Mouse (Mus musculus) testis, postnatal 10 days (tissue): ENCODE data around the gene Srgap2.
A peak's percentile ranks its signal among the peaks of the same experiment; 100 is the strongest.
"Not testable (repeated sequence)": the region's sequence is repeated elsewhere in the genome, so short reads cannot be mapped to it uniquely, and the experiment has no call there.

Source experiments
- DNase-seq: peaks from one replicate; pipeline ENCODE4 v3.0.0; 2021; ENCODE audit warnings: low spot score

The Srgap2 gene

GRCm38 (mm10) chr1:131288938-131289337, 238.2 kb downstream of the Srgap2 start:
- no peak for DNase-seq

GRCm38 (mm10) chr1:131287267-131287666, 239.9 kb downstream of the Srgap2 start:
- no peak for DNase-seq

- no peak for DNase-seq
Observed at GRCm38 (mm10) chr1:131286803-131287202, 240.3 kb downstream of the Srgap2 start.

GRCm38 (mm10) chr1:131284616-131285015, 242.5 kb downstream of the Srgap2 start:
- no peak for DNase-seq

GRCm38 (mm10) chr1:131284167-131284566, 243.0 kb downstream of the Srgap2 start:
- DNase-seq = no peak

- no peak for DNase-seq
Observed at GRCm38 (mm10) chr1:131281731-131282130, 245.4 kb downstream of the Srgap2 start.

GRCm38 (mm10) chr1:131280280-131280679, 246.9 kb downstream of the Srgap2 start:
- DNase-seq = no peak

GRCm38 (mm10) chr1:131279456-131279776, 247.7 kb downstream of the Srgap2 start, which contains the start of gene Ikbke:
Ikbke (minus strand) TSS chr1:131279606.
- DNase-seq = no peak

- no peak for DNase-seq
Observed at GRCm38 (mm10) chr1:131278606-131279455, 248.3 kb downstream of the Srgap2 start.

- no peak for DNase-seq
Observed at GRCm38 (mm10) chr1:131276831-131277230, 250.3 kb downstream of the Srgap2 start.

- DNase-seq = no peak
Observed at GRCm38 (mm10) chr1:131275577-131275976, 251.6 kb downstream of the Srgap2 start.

GRCm38 (mm10) chr1:131274725-131275539, 252.2 kb downstream of the Srgap2 start:
- DNase-seq = no peak

- DNase-seq = peak; percentile 84
Observed at GRCm38 (mm10) chr1:131269797-131270578, 257.2 kb downstream of the Srgap2 start.

GRCm38 (mm10) chr1:131268776-131269175, 258.4 kb downstream of the Srgap2 start:
- no peak for DNase-seq

GRCm38 (mm10) chr1:131263905-131264304, 263.2 kb downstream of the Srgap2 start:
- DNase-seq = no peak

- peak; percentile 87 for DNase-seq
Observed at GRCm38 (mm10) chr1:131260309-131260656, 266.9 kb downstream of the Srgap2 start.

GRCm38 (mm10) chr1:131259632-131260308, 267.4 kb downstream of the Srgap2 start:
- no peak for DNase-seq

GRCm38 (mm10) chr1:131257288-131257687, 269.9 kb downstream of the Srgap2 start:
- no peak for DNase-seq

GRCm38 (mm10) chr1:131252516-131253250, 274.5 kb downstream of the Srgap2 start:
- not testable (repeated sequence) for DNase-seq

- no peak for DNase-seq
Observed at GRCm38 (mm10) chr1:131246433-131247395, 280.4 kb downstream of the Srgap2 start.
